Mouse (Mus musculus): ENCODE results near the gene Dgat2l6.

- TF ChIP-seq MAFK (IDR thresholded peaks at IDR 0.05; ENCODE audit: insufficient read depth, low read depth, low read length) = no peak
- no peak for TF ChIP-seq CHD2 (IDR thresholded peaks at IDR 0.05; ENCODE audit: low read depth, low read length)
- no peak for TF ChIP-seq ZNF384 (IDR thresholded peaks at IDR 0.05; ENCODE audit: low read depth, low read length)
- TF ChIP-seq HCFC1 (IDR thresholded peaks at IDR 0.05; ENCODE audit: borderline replicate concordance, insufficient read depth, low read length) = no peak
- TF ChIP-seq ZC3H11A (IDR thresholded peaks at IDR 0.05; ENCODE audit: borderline replicate concordance, low read depth, low read length) = no peak
These were observed 6.1 kb upstream of the Dgat2l6 start for GRCm38 (mm10) chrX:100518532-100518931.
